Mouse (Mus musculus) NIH3T3 (cell line): ENCODE data around the gene Zfp280d.
"Not testable (repeated sequence)": the region's sequence is repeated elsewhere in the genome, so short reads cannot be mapped to it uniquely, and the experiment has no call there.

ENCODE experiments used
- DNase-seq: peaks from one replicate; pipeline ENCODE4 v3.0.0-alpha.2; 2012; ENCODE audit warnings: low read depth

The Zfp280d gene

GRCm38 (mm10) chr9:72374074-72374473 lies 99.4 kb downstream of the Zfp280d start:
- peak; percentile 25 for DNase-seq

DNA sequence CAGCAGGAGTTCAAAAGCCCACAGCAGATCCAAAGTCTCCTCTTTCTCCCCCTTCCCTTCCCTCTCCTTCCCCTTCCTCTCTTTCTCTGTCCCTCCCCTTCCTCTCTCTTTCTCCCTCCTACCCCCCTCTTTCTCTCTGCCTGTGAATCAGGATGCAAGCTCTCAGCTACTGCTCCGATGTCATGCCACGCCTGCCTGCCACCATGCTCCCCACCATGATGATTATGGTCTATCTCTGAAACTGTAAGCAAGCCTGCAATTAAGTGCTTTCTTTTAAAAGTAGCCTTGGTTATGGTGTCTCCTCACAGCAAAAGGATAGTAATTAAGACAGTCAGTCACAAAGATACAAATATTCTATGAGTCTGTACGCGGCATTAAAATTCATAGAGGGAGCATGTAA lies 100.3 kb downstream of the Zfp280d start:
- DNase-seq = no peak

DNA sequence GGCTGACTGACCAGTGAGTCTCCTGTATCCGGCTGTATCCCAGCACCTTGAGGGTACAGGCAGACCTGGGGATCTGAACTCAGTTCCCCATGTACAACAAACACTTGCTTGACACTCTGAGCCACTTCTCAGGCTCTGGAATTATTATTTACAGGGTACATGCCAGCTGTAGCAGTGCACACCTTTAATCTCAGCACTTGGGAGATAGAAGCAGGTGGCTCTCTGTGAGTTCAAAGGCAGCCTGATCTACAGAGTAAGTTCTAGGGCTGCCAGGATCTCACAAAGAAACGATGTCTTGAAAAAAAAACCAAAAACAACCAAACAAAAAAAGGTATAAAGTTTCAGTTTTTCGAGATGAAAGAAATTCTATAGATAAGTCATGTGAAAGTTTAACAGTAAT lies 101.0 kb downstream of the Zfp280d start:
- no peak for DNase-seq

GRCm38 (mm10) chr9:72385786-72386185 lies 111.1 kb downstream of the Zfp280d start:
- DNase-seq = no peak

DNA sequence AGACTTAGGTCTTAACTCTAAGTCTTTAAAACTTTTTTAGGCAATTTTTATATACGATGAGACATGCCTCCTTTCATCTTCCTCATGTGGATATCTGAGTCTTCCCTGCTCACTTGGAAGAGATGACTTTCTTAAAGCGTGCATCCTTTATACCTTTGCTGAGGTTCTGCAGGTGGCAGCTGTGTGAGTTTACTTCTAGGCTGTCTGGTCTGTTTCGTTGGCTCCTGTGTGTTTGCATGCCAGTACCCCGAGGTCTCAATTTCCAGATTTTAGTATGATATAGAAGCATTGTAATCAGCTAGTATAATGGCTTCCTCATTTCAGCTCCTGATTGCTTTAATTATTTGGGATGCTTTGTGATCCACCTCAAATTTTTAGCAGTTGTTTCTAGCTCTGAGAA lies 114.3 kb downstream of the Zfp280d start:
- no peak for DNase-seq

DNA sequence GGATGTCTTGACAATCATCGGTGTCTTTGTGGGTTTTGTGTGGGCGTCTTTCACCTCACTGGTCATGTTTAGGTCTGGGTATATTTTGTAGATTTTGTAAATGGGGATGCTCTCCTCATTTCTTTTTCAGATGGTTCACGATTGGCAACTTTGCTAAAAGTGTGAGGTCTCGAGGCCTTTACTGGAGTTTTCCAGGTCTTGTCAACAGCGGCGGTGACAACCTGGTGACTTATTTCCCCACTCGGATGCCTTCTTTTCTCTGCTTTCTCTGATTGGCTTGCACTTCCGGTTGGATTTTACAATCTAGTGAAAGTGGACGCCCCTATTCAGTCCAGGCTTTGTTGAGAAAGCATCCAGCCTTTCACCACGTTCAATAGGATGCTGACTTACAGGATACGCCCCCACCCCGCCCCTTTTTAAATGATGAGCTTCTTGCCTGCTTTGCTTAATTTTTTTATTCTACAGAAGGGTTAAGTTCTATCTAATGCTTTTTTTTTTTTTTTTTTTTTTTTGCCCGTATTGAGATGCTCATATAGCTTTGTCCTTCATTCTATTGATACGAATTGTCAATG lies 114.9 kb downstream of the Zfp280d start:
- no peak for DNase-seq

- DNase-seq = peak; percentile 46
These were observed 115.8 kb downstream of the Zfp280d start for GRCm38 (mm10) chr9:72390321-72391077.

DNA sequence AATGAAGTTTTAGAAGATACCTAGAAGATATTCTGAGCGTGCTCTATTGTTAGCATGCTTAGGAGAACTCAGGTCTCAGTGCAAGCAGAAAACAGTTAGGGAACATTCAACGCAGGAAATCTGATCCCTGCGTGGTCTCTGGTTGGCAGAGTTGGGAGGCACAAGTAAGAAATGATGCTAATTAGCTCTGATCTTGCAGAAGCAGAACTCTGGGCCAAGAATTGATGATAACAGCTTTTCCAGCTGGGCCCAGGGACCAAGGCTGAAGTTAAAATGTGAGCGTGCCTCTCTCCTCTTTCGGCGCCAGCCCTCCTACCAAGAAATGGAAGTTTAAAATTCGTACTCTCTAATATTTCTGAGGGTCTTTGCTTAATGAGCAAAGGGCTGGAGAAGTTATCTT lies 118.0 kb downstream of the Zfp280d start:
- DNase-seq = peak; percentile 7

- DNase-seq = no peak
These were observed 118.6 kb downstream of the Zfp280d start for GRCm38 (mm10) chr9:72393238-72393637.

GRCm38 (mm10) chr9:72393869-72394341 lies 119.2 kb downstream of the Zfp280d start:
- no peak for DNase-seq

DNA sequence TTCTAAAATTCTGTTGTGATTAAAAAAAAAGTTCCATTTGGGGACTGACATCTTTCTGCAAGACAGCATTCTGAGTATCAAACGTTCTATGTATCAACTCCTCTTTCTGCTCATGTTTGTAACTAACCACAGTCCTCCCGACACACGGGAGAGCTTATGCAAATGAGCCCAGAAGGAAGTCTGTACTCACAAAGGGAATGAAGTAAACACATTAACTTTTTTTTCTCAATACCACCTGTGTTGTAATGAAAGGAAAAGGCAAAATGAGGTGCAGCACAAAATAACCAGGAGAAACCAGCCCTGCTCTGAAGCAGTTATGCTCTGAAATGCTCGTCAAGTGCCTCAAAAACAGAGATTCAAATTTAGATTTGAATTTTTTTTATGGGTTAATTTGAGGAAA lies 125.5 kb downstream of the Zfp280d start:
- no peak for DNase-seq

GRCm38 (mm10) chr9:72401769-72402168 lies 127.1 kb downstream of the Zfp280d start:
- DNase-seq = not testable (repeated sequence)

DNA sequence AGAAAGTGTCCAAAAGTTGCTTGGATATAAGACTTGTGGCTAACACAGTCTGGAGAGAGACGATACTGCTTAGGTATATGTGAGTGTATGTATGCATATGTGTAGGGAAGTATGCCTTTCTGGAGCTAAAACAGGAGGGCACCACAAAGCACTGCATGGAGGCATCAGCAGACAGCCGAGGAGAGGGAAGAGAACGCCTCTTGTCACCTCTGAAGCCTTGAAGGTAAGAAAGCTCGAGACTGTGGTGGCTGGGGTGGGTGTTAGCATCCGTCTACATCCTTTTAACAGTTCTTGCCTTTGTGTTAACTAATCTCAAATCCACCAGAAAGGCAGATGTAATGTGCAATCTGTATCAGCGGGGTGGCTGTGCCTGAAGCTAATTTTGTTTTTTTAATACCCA lies 128.8 kb downstream of the Zfp280d start:
- no peak for DNase-seq

DNA sequence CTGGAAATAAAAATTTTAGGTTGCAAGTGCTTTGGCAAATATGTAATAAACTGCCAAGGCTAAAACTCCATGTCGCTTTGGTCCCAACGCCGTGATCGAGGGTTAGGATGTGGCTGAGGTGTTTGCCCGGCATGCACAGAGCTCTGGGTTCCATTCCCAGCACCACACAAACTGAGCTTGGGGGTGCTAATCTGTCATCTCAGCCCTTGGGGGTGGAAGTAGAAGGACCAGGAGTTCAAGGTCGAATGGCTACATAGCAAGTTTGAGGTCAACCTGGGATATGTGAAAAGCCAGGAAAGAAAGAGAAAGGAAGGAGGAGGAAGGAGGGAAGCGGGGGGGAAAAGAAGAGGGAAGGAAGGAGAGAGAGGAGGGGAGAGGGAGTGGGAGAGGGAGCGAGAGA lies 129.8 kb downstream of the Zfp280d start:
- no peak for DNase-seq

DNA sequence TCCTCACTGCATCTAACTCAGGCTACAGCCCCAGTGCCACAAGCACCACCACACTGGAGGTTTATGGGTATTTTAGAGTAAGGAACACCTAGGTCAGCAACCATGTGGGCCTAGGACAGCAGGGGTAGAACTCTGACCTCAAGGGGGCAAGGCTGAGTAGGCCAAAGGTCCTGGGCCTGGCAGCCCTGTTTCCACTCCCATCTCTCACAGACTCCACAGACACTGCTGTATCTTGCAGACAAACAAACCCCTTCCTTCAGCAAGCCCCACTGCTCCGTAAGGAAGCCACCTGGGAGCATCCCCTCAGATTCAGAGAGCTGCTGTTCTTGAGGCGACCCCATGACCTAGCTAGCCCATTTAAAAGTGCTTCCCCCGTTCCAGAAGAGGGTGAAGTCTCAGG lies 130.3 kb downstream of the Zfp280d start:
- no peak for DNase-seq

DNA sequence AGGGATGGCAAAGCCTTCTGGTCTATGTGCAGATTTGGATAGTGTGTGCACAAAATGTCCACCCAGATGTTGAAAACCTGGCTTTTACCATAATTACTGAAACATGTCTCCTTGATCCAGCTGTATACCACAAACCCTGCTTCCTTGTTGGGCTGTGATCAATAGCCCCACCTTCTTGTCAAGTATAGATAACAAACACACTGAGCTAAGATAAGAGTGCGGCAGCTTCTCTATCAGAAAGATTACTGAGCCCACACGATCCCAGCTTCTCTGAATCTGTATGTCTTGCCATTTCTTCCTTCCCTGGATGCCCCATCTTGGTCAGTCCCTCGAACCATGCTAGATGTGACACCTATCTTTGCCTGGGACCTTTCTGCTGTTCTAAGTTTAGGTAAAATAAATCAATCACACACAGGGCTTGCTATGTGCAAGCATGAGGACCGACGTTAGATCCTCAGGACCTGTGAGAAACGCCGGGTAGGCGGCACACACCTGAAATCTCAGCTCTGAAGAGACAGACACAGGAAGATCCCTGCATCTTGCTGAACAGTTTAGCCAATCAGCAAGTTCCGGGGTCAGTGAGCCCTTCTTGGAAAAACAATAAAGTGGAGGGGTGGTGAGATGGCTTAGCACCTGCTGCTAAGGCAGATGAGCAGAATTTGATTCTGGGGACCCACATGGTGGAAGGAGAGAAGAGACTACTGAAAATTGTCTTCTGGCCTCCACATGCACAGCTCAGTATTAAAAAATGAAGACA lies 131.4 kb downstream of the Zfp280d start:
- no peak for DNase-seq

GRCm38 (mm10) chr9:72408131-72408586 lies 133.5 kb downstream of the Zfp280d start:
- peak; percentile 92 for DNase-seq

GRCm38 (mm10) chr9:72409381-72410225 lies 134.9 kb downstream of the Zfp280d start:
- DNase-seq = peak; percentile 85

- DNase-seq = peak; percentile 65
These were observed 137.1 kb downstream of the Zfp280d start for GRCm38 (mm10) chr9:72411746-72412145.
